Mouse (Mus musculus) small intestine, adult 2 months (tissue): ENCODE measurements around the gene Atp5g1.

Source experiments
- CTCF ChIP-seq: fragments of 200-500 bp; IDR thresholded peaks from 2 replicates; pipeline ENCODE4 v1.5.1; 2012; ENCODE audit warnings: low read depth, mild to moderate bottlenecking, control low read depth, inconsistent platforms, low read length, moderate library complexity, mixed read lengths; ENCODE audit not compliant: insufficient replicate concordance, insufficient read length; ENCODE audit errors: extremely low read depth
- POLR2A ChIP-seq: fragments of 200-500 bp; IDR thresholded peaks from 2 replicates; pipeline ENCODE4 v1.6.1; 2012; ENCODE audit warnings: low read depth, mild to moderate bottlenecking, control low read depth, inconsistent platforms, low read length, moderate library complexity

GRCm38 (mm10) chr11:96068231-96068630, 7.2 kb downstream of the Atp5g1 start:
- TF ChIP-seq CTCF (no peak), POLR2A (no peak)
